Mouse (Mus musculus): ENCODE data around the gene Rcan1. TPM values are rescaled to one million over a fixed set of nuclear protein-coding genes. Genes with fewer than 3 reads are reported as not detected.
"Not testable (repeated sequence)": the region's sequence is repeated elsewhere in the genome, so short reads cannot be mapped to it uniquely, and the experiment has no call there.

The Rcan1 gene
- 16.6 and 16.9 TPM in 2 replicates for total RNA-seq (2021)
- long read RNA-seq, experiment 1, transcript Rcan1-202 (4 exons, 2,324 nt): major isoform, 28 of 33 reads
- long read RNA-seq, experiment 1, partial matches to known transcripts: 0 of 33 reads
- long read RNA-seq, experiment 1, other reads (novel, unspliced or antisense): 3 of 33 reads
- long read RNA-seq, experiment 2, transcript Rcan1-202 (4 exons, 2,324 nt): major isoform, 19 of 24 reads
- long read RNA-seq, experiment 2, partial matches to known transcripts: 1 of 24 reads
- long read RNA-seq, experiment 2, other reads (novel, unspliced or antisense): 0 of 24 reads

DNA sequence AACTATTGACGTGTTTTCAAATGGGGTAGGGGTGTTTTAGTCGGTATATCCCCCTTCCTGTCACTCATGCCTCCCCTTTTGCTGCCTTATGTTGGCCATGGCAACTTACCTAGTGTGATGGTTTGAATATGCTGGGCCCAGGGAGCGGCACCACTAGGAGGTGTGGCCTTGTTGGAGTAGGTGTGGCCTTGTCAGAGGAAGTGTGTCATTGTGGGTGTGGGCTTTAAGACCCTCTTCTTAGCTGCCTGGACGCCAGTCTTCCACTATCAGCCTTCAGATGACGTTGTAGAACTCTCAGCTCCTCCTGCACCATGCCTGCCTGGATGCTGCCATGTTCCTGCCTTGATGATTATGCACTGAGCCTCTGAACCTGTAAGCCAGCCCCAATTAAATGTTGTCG lies at the start of gene Rcan1:
TSS of gene Rcan1 (minus strand) at position 162 of the 400 bp plus-strand sequence.
- DNase-seq: no peak

DNA sequence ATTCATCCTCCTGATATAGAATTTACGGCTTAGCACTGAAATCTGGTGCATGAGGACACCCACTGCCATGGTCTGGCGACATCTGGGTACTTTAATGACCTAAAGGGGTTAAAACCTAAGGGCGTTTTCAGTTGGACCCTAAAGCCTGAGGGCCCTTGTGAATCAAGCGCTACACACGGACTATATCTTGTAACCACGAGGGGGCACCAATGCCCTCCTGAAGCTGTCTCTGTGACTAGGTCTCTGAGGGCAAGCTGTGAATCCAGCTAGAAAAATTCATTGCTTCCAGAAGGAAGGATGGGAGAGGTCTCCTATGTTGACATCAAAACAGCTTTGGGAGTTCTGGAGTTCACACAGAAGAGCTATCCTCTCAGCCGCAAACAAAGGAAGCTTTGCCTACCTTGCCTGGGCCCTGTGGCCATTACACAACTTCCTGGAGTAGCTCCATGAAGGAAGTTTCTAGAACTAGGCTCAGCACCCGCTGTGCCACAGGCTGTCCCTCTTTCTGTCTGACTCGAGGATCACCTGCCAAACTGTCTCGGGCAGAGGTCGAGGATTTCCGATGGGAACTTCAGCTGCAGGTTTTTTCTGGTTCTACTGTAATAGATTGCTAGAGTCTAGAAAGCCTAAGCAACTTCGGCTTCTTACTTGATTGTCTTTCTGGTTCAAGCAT lies 49.3 kb upstream of the Rcan1 start:
- DNase-seq: peak; percentile 57

DNA sequence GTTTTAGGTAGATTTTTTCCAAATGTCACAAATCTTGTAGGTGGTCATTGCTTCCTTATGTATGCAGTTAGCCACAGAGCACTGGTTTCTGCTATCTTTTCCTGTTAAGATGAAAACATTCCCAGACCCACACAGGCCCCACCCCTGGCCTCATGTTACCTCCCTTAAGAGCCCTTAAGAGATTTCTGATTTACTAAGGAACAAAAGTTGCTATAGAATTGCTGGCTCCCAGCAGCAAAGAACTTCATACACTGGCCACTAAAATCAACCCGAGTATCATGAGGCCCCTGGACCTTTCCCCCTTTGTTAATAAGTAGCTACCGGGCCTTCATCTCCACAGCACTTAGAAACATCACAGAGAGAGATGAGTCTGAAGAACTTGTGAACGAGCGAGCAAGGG lies 48.1 kb upstream of the Rcan1 start:
- no peak for DNase-seq

- peak; percentile 53 for DNase-seq
Measured at GRCm38 (mm10) chr16:92516139-92516538, 45.5 kb upstream of the Rcan1 start.

GRCm38 (mm10) chr16:92514896-92515295 lies 44.2 kb upstream of the Rcan1 start:
- DNase-seq: not testable (repeated sequence)

GRCm38 (mm10) chr16:92511773-92512391 lies 41.2 kb upstream of the Rcan1 start:
- peak; percentile 40 for DNase-seq

DNA sequence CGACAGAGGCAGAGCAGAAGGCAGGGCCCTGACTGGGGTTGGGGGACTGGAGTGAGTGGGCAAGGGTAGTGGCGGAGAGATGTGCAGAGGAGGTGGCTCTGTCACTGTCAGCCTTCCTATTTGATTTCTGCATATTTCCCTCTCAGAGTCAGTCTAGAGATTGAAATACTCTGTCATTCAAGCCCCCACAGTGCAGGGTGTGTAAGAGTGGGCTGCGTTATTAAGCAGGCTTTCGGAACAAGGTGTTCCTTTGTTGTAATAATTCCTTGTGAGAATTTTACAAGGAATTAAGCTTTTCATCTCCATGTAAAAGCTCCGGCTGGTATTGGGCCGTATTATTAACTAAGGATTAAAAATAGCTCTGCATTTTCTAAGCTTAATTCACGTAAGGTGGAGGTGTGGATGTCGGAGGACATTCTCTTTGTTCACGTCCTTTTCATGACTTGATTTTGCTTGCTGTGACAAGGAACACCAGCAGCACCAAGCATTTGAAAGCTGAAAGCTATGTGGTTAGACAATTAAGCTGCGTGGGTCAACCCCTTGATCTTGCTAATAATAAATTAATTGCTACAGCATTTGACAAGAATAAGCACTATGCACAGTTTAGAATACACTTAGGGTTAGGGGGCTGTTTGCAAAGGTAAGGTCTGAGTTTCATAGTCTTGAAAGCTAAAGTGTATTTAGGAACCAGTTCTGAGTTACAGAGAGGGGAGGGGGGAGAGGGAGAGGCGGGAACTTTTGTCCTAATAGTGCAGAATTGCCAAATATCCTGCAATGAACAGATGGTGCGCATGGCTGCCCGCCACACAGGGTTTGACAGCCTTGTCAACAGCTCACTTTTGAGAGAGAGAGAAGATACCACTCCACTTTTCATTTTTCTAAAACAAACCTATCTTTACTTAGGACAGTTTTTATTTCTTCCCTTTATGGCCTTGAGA lies 40.4 kb upstream of the Rcan1 start:
- no peak for DNase-seq

- DNase-seq: no peak
Measured at GRCm38 (mm10) chr16:92507573-92507972, 36.9 kb upstream of the Rcan1 start.

GRCm38 (mm10) chr16:92503105-92503504 lies 32.4 kb upstream of the Rcan1 start:
- no peak for DNase-seq

DNA sequence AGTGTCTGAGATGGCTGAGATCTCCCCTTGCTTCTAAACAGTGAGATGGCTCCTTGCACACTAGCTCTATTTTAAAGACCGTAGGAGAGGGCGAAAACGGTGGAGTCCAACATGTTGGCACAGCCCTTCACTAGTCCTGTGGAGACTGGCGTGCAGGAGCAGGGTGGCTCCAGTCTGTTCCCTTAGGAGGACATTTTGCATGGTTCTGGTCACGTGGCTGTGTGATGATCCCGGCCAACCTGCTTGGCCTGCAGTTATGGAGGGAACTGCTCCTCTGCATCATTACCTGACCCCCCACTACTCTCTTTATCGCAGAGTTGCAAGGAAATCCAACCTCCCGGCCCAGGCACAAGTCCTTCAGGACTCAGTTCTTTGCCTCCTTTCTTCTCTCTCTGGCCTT lies 29.9 kb upstream of the Rcan1 start:
- no peak for DNase-seq

- DNase-seq: no peak
Measured at GRCm38 (mm10) chr16:92499324-92499723, 28.7 kb upstream of the Rcan1 start.

DNA sequence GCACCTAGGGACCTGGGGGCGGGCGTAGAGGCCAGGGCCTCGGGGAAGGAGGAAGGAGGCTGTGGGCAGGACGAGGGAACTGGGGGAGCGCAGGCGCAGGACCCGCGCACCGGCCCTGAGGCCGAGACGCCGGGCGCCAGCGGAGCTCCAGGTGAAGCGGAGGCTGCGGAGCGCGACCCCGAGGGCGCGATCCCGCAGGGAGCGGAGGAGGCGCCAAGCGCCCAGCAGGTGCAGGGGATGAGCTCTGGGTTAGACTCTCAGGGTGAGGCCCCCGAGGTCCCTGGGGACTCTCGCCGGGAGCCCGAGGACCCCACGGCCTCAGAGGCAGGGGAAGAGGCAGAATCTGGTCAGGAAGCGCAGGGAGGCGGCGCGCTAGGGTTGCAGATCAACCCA lies 27.9 kb upstream of the Rcan1 start:
- DNase-seq: no peak

GRCm38 (mm10) chr16:92497851-92498588 lies 27.4 kb upstream of the Rcan1 start:
- no peak for DNase-seq

- DNase-seq: no peak
Measured at GRCm38 (mm10) chr16:92489356-92489755, 18.7 kb upstream of the Rcan1 start.

- DNase-seq: no peak
Measured at GRCm38 (mm10) chr16:92488456-92488855, 17.8 kb upstream of the Rcan1 start.

- peak; percentile 43 for DNase-seq
Measured at GRCm38 (mm10) chr16:92487489-92487888, 16.8 kb upstream of the Rcan1 start.

- peak; percentile 17 for DNase-seq
Measured at GRCm38 (mm10) chr16:92487086-92487485, 16.4 kb upstream of the Rcan1 start.

GRCm38 (mm10) chr16:92485436-92485835 lies 14.8 kb upstream of the Rcan1 start, which contains the start of gene Clic6:
Clic6 (plus strand) TSS chr16:92485736.
- no peak for DNase-seq

GRCm38 (mm10) chr16:92478561-92479150 lies 8.0 kb upstream of the Rcan1 start:
- DNase-seq: peak; percentile 82

DNA sequence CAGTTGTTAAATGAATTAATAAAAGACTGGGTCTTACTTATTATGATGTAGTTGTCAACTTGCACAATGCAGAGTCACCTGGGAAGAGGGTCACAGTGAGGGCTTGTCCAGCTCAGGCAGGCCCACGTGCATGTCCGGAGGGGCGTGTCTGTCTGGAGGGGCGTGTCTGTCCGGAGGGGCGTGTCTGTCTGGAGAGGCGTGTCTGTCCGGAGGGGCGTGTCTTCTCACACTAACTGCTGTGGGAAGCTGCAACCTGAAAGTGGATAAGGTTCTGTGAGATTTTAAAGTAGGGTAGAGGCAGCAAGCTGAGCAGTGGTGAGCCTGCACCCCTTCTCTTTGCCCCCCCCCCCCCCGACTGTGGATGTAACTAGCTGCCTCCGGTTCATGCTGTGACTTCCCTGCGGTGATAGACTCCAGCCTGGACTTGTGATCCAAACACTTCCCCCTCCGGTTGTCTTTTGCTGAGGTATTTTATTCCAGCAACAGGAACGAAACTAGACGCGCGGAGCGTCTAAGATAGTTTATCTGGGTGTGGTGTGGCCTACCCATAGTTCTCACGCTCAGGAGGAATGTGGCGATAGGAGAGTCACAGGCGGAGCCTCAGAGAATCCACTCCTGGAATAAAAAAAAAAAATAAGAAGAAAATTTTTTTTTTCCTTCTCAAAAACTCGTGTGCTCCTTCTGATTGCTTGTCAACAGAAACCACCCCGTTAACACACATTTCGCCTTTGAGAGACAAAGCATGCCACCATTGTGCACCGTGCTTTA lies 4.6 kb upstream of the Rcan1 start:
- peak; percentile 66 for DNase-seq

Data from adrenal gland, postnatal 14 days (tissue).